Mouse (Mus musculus) 3T3-L1 (cell line): ENCODE measurements around the gene Cacna1c.

Experiments
- DNase-seq: peaks from one replicate; pipeline ENCODE4 v3.0.0-alpha.2; 2015; ENCODE audit warnings: low read depth, low spot score

Cacna1c gene

GRCm38 (mm10) chr6:119010875-119011274 is 185.3 kb downstream of the Cacna1c start:
- DNase-seq, result no peak

- DNase-seq, result no peak
These were observed 186.7 kb downstream of the Cacna1c start for GRCm38 (mm10) chr6:119009526-119009925.

- no peak for DNase-seq
These were observed 187.5 kb downstream of the Cacna1c start for GRCm38 (mm10) chr6:119008638-119009166.

- DNase-seq, result peak; percentile 75
These were observed 191.6 kb downstream of the Cacna1c start for GRCm38 (mm10) chr6:119004596-119004995.

GRCm38 (mm10) chr6:119001442-119001841 is 194.8 kb downstream of the Cacna1c start:
- DNase-seq, result no peak

- peak; percentile 58 for DNase-seq
These were observed 196.0 kb downstream of the Cacna1c start for GRCm38 (mm10) chr6:119000255-119000654.

- peak; percentile 68 for DNase-seq
These were observed 196.8 kb downstream of the Cacna1c start for GRCm38 (mm10) chr6:118999329-118999875.

- no peak for DNase-seq
These were observed 198.8 kb downstream of the Cacna1c start for GRCm38 (mm10) chr6:118997397-118997796.

- DNase-seq, result no peak
These were observed 201.8 kb downstream of the Cacna1c start for GRCm38 (mm10) chr6:118994272-118995061.

GRCm38 (mm10) chr6:118992391-118992790 is 203.8 kb downstream of the Cacna1c start:
- no peak for DNase-seq

GRCm38 (mm10) chr6:118989999-118990776 is 206.0 kb downstream of the Cacna1c start:
- DNase-seq, result no peak

GRCm38 (mm10) chr6:118984181-118984901 is 211.9 kb downstream of the Cacna1c start:
- peak; percentile 78 for DNase-seq

GRCm38 (mm10) chr6:118983471-118984040 is 212.7 kb downstream of the Cacna1c start:
- DNase-seq, result no peak

- no peak for DNase-seq
These were observed 216.0 kb downstream of the Cacna1c start for GRCm38 (mm10) chr6:118980265-118980664.

GRCm38 (mm10) chr6:118977443-118978271 is 218.6 kb downstream of the Cacna1c start:
- DNase-seq, result no peak

- no peak for DNase-seq
These were observed 219.6 kb downstream of the Cacna1c start for GRCm38 (mm10) chr6:118976617-118977016.

- no peak for DNase-seq
These were observed 224.2 kb downstream of the Cacna1c start for GRCm38 (mm10) chr6:118971844-118972531.

- DNase-seq, result no peak
These were observed 227.4 kb downstream of the Cacna1c start for GRCm38 (mm10) chr6:118968776-118969175.

- DNase-seq, result no peak
These were observed 229.3 kb downstream of the Cacna1c start for GRCm38 (mm10) chr6:118966904-118967303.

- DNase-seq, result no peak
These were observed 230.6 kb downstream of the Cacna1c start for GRCm38 (mm10) chr6:118965577-118965976.
